Mouse (Mus musculus) small intestine, adult 2 months (tissue): Measurements from ENCODE around the gene Haus2.

ENCODE experiments used
- CTCF ChIP-seq: fragments of 200-500 bp; IDR thresholded peaks from 2 replicates; pipeline ENCODE4 v1.5.1; 2012; ENCODE audit warnings: low read depth, mild to moderate bottlenecking, control low read depth, inconsistent platforms, low read length, moderate library complexity, mixed read lengths; ENCODE audit not compliant: insufficient replicate concordance, insufficient read length; ENCODE audit errors: extremely low read depth
- POLR2A ChIP-seq: fragments of 200-500 bp; IDR thresholded peaks from 2 replicates; pipeline ENCODE4 v1.6.1; 2012; ENCODE audit warnings: low read depth, mild to moderate bottlenecking, control low read depth, inconsistent platforms, low read length, moderate library complexity

DNA sequence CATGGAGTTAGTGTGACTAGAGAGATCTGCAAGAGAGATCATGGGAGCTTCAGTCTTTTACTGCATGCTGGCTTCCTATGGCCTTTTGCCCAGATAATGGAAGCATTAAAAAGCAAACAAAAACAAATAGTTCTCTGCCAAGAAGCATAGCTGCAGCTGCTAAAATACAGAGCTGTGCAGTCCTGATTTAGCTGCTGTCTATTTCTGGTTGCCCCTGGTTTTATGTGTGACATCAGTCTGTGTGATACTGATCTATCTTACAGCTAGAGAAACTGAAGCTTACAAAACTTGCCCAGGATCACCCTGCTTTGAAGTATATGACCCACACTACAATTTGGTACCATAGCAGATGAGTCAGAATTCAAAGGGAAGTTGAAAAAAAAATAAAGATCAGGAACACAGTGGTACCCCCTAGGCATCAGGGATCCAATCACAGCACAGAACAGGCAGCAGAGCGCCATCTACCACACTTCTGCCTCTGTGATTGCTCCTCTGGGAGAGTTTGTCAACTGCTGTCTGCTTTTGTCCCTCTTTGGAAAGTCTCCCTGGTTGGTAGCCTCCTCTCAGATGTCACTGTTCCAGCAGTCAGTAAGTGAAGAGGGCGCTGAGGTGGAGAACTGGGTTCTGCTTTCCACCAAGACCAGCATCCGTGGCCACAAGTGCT is 54.4 kb downstream of the Haus2 start:
- no peak for TF ChIP-seq CTCF
- TF ChIP-seq POLR2A, result no peak
